Mouse (Mus musculus) B cell, adult 2 months (primary cell): Measurements from ENCODE around the gene Mup18.
"Not testable (repeated sequence)": the region's sequence is repeated elsewhere in the genome, so short reads cannot be mapped to it uniquely, and the experiment has no call there.

Source experiments
- DNase-seq, 2 experiments: peaks; one replicate each; pipeline ENCODE4 v3.0.0; 2022

Gene Mup18

DNA sequence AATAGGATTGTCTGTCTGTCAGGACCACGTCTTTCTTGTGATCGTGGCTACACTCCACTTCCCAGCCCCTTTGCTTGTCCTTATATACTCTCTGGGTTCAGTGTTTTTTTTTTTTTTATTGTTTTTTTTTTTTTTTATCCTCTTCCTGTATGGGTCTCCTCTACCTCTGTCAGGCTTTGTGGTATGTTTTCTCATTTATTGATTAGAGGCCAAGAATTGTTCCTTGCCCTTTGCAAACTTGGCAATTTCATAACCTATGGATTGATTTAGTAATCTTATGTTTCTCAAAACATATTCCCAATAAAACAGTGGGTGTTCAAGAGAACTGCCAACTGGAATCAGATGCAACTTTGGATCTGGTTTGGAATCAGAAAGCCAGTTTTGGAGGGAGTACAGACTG is at the start of gene Mup18:
Gene Mup18 (minus strand): TSS at position 101 of the 400 bp plus-strand sequence.
- not testable (repeated sequence) for DNase-seq

DNA sequence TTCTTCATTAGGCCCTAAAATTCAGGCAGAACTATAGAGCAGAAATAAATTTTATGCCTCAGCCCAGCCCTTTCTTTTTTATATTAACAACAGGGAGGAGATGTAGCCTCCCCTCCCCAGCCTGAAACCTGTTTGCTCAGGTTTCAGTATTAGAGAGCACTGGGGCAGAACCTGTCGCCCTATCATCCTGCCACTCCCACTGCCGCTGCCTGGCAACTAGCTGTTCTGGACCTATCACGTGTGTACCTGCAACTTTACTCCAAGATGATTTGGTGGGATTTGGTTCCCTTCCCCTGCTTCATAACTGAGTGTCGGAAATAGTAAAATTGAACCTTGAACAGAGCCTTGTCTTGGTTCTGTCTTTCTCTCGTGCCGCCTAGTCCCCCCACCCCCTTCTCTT is 40.4 kb upstream of the Mup18 start:
- not testable (repeated sequence) for DNase-seq
